Mouse (Mus musculus) lung, adult 18-20 months (tissue): ENCODE results near the gene Spatc1l.
A peak's percentile ranks its signal among the peaks of the same experiment; 100 is the strongest.

Source experiments
- DNase-seq, 2 experiments: peaks; one replicate each; pipeline ENCODE4 v3.0.0; 2022; ENCODE audit warnings: mixed read lengths in 2 of 2

The Spatc1l gene

DNA sequence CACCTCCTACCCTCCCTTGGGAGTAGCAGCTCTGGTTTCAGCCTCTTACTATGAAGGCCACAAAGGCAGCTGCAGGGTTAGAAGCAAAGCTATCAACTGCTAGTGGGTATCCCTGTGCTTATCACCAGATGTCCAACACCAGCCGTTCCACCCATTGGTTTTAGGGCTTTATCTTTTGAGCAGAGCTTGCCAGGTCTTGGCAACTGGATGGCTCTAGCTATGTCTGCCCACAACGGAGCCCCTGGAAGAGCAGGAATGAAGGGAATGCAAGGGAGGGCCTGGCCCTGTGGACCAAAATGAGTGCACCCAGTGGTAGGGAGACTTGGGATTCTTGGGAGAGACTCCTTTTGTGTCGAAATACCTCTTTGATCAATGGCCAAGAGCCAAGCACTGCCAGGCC is 40.6 kb downstream of the Spatc1l start:
- DNase-seq, result peak; percentile 10 to 15

DNA sequence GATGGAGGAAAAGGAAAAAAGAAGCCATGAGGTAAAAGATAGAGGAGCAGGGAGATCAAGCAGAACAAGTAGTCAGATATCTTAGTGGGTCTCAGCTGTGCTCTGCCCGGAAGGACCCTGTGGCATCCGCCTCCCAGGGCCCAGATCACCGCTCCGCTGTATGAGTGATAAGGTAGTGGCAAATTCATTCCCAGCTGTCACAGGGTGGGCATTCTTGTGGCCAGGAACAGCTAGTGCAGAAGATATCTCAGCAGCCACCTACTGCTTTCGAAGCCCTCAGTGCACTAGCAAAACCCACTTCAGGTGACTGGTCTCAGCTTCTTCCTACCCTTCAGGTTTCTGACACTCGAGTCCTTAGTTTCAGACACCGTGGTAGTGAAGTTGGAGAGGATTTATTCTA is 50.4 kb downstream of the Spatc1l start:
- no peak for DNase-seq
